In the genomic region with DNA sequence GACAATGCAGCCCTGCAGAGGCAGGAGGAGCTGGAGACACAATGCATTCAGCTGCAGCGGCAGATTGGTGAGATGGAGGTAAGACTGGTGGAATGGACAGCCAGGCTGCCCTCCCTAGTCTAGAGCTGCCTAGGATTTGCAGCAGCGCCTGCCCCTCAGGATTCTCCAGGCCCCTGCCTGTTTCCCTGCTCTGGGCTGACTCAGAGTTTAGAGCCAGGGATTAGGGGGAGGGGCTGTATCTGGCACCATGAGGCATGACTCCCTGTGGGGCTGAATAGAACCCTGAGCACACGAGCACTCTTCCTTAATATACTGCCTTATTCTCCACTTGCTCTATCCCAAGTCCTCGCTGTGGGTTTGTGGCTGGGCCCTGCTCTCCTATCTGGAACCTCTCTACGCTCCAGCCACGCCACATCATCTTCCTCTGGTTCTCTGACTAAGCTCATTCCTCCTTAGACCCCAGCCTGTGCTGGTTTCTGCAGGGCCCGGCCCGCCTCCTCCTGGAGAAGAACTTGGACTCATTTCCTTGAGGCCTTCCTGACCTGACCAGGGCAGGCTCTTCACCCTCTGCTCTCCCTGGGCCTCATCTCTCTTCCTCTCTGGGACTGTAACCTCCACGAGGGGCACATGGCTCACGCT, we compare ENCODE assay signal across 13 mouse cellular contexts. TPM values are rescaled to one million over a fixed set of nuclear protein-coding genes. Genes with fewer than 3 reads are reported as not detected.
DNase-seq lines count a peak whose midpoint lies in the region; ATAC-seq and TF ChIP-seq lines count a peak whose summit lies in the region.
"Had no signal": no experiment of that assay in that cellular context is flagged by ENCODE, and none has a peak within 500 bp of the region (broad histone marks: within the 10 kb centered on the region; RNA-seq: fewer than 3 reads in every experiment).

No protein-coding gene starts in this region.

- CTCF ChIA-PET in Patski (lab: Charles Lee) = interaction anchor here (1.0 to 1.6 kb wide), 3 partner anchors 10 to 22 kb away, joined by 3 read pairs; no protein-coding TSS in a partner anchor

- H3K9me3 ChIP-seq in liver, embryonic 12.5 days (replicated peaks) = no peaks in the 10 kb centered on the region
- H3K9me3 ChIP-seq in liver, postnatal 0 days (ENCODE audit: low read length) = no peaks in the 10 kb centered on the region
- H3K9me3 ChIP-seq in limb, embryonic 10.5 days (replicated peaks) = no peaks in the 10 kb centered on the region
- H3K9me3 ChIP-seq: hindbrain, embryonic 15.5 days had no signal

- in situ Hi-C loops in Patski (cut with MboI; ENCODE audit: low pct_unique_long_range_greater_than_20kb) = no loop called here

- no peak overlapping the region; the same call in 1 of the 2 replicates for H3K9ac ChIP-seq in liver, embryonic 12.5 days
- H3K9ac ChIP-seq in liver, postnatal 0 days (replicated peaks) = no peak overlapping the region
- H3K9ac ChIP-seq: hindbrain, embryonic 15.5 days had no signal

- WGBS in liver, embryonic 12.5 days (ENCODE audit: insufficient replicate concordance) = 50% methylated on average over 10 of the region's 10 CpGs
- WGBS in liver, postnatal 0 days (ENCODE audit: insufficient replicate concordance) = 56% methylated on average over 10 of the region's 10 CpGs
- 61% methylated on average over 10 of the region's 10 CpGs for WGBS in limb, embryonic 10.5 days

- H3K27me3 ChIP-seq in liver, embryonic 12.5 days (replicated peaks) = no peaks in the 10 kb centered on the region
- no peaks in the 10 kb centered on the region for H3K27me3 ChIP-seq in liver, postnatal 0 days (ENCODE audit: insufficient read depth, low read length)
- H3K27me3 ChIP-seq in Patski = no peaks in the 10 kb centered on the region
- no peaks in the 10 kb centered on the region for H3K27me3 ChIP-seq in limb, embryonic 10.5 days (ENCODE audit: low read depth, poor library complexity, severe bottlenecking)
- H3K27me3 ChIP-seq: hindbrain, embryonic 15.5 days had no signal

- POLR2A ChIA-PET in Patski (lab: Charles Lee) = no interaction called here

- no peak overlapping the region for H3K4me2 ChIP-seq in liver, embryonic 12.5 days
- H3K4me2 ChIP-seq in liver, postnatal 0 days (ENCODE audit: low read depth, low read length) = no peak overlapping the region
- H3K4me2 ChIP-seq: hindbrain, embryonic 15.5 days had no signal

- peaks cover 78% of the 10 kb centered on the region for H3K4me1 ChIP-seq in liver, embryonic 12.5 days
- peaks cover 41% of the 10 kb centered on the region for H3K4me1 ChIP-seq in liver, postnatal 0 days (ENCODE audit: insufficient read depth)
- peaks cover 39% of the 10 kb centered on the region for H3K4me1 ChIP-seq in limb, embryonic 10.5 days
- H3K4me1 ChIP-seq: hindbrain, embryonic 15.5 days had no signal

- DNase-seq in liver, postnatal 0 days = no peak
- no peak for DNase-seq in Patski (ENCODE audit: low read depth, low spot score)
- DNase-seq in limb, embryonic 10.5 days (ENCODE audit: low spot score) = no peak
- peak; percentile 17 for DNase-seq in thymus, postnatal 25 days
- no peak for DNase-seq in layer of hippocampus, adult 11-12 months (ENCODE audit: low spot score)
- no peak for DNase-seq in left cerebral cortex, adult 18-20 months (ENCODE audit: low spot score in 2 of 2)
- DNase-seq: heart, adult 2 months; left cerebral cortex, postnatal 4 days had no signal

- peak overlapping the region; percentile 65 for H3K27ac ChIP-seq in liver, embryonic 12.5 days
- no peak overlapping the region for H3K27ac ChIP-seq in liver, postnatal 0 days (ENCODE audit: low read depth)
- peak overlapping the region; percentile 61 for H3K27ac ChIP-seq in limb, embryonic 10.5 days
- H3K27ac ChIP-seq: heart, adult 2 months; hindbrain, embryonic 15.5 days; macrophage had no signal

- TF ChIP-seq CTCF in liver, postnatal 0 days (IDR thresholded peaks at IDR 0.05; ENCODE audit: low read depth) = no peak
- TF ChIP-seq CTCF in Patski (IDR thresholded peaks at IDR 0.05) = no peak

- no peaks in the 10 kb centered on the region for H3K36me3 ChIP-seq in liver, embryonic 12.5 days
- no peaks in the 10 kb centered on the region for H3K36me3 ChIP-seq in liver, postnatal 0 days (replicated peaks; ENCODE audit: insufficient read depth, low read length)
- no peaks in the 10 kb centered on the region for H3K36me3 ChIP-seq in limb, embryonic 10.5 days
- H3K36me3 ChIP-seq: hindbrain, embryonic 15.5 days had no signal

- ATAC-seq in liver, embryonic 12.5 days = no peak
- ATAC-seq in liver, postnatal 0 days = no peak
- ATAC-seq in Patski = peak; percentile 24

- no peak overlapping the region for H3K4me3 ChIP-seq in liver, embryonic 12.5 days
- H3K4me3 ChIP-seq in liver, postnatal 0 days (ENCODE audit: low read depth, low read length) = no peak overlapping the region
- no peak overlapping the region for H3K4me3 ChIP-seq in limb, embryonic 10.5 days
- H3K4me3 ChIP-seq: erythroblast, embryonic 14.5 days; heart, adult 2 months; hindbrain, embryonic 15.5 days had no signal

- TF ChIP-seq EP300 in liver, postnatal 0 days (IDR thresholded peaks at IDR 0.05; ENCODE audit: low read depth) = no peak

RNA-seq across cellular contexts. Expression of gene Ubxn11, which starts 11.1 kb away (rescaled TPM):
- polyA plus RNA-seq in liver, embryonic 12.5 days (2016; fragmentation: Nextera tagmentation; extraction: Ambion mirVana) = 3.4 and 3.7 TPM in 2 replicates
- polyA plus RNA-seq in liver, postnatal 0 days (2015; fragmentation: Nextera tagmentation; extraction: Ambion mirVana) = 0.88 and 0.99 TPM in 2 replicates
- polyA plus RNA-seq in Patski (2021) = 10.0 TPM
- polyA plus RNA-seq in limb, embryonic 10.5 days (2016; fragmentation: Nextera tagmentation; extraction: Ambion mirVana) = 5.1 and 6.5 TPM in 2 replicates
- 10 to 100 TPM; 31.7 to 38.4 TPM for total RNA-seq in left cerebral cortex, adult 18-20 months (2021)

RNA-seq across cellular contexts. Expression of gene Sh3bgrl3, which starts 15.1 kb away (rescaled TPM):
- 187 and 205 TPM in 2 replicates for polyA plus RNA-seq in liver, embryonic 12.5 days (2016; fragmentation: Nextera tagmentation; extraction: Ambion mirVana)
- 198 and 215 TPM in 2 replicates for polyA plus RNA-seq in liver, postnatal 0 days (2015; fragmentation: Nextera tagmentation; extraction: Ambion mirVana)
- polyA plus RNA-seq in Patski (2021) = 207 TPM
- polyA plus RNA-seq in limb, embryonic 10.5 days (2016; fragmentation: Nextera tagmentation; extraction: Ambion mirVana) = 280 and 308 TPM in 2 replicates
- total RNA-seq in left cerebral cortex, adult 18-20 months (2021) = 100 to 1,000 TPM; 200 to 222 TPM

RNA-seq across cellular contexts. Expression of gene Cd52, which starts 18.6 kb away (rescaled TPM):
- 18.5 and 21.5 TPM in 2 replicates for polyA plus RNA-seq in liver, embryonic 12.5 days (2016; fragmentation: Nextera tagmentation; extraction: Ambion mirVana)
- 114 and 125 TPM in 2 replicates for polyA plus RNA-seq in liver, postnatal 0 days (2015; fragmentation: Nextera tagmentation; extraction: Ambion mirVana)
- not detected for polyA plus RNA-seq in Patski (2021)
- 2.4 and 3.9 TPM in 2 replicates for polyA plus RNA-seq in limb, embryonic 10.5 days (2016; fragmentation: Nextera tagmentation; extraction: Ambion mirVana)
- total RNA-seq in left cerebral cortex, adult 18-20 months (2021) = 1 to 10 TPM; 2.7 to 4.1 TPM

RNA-seq across cellular contexts. Expression of gene Crybg2, which starts 52.9 kb away (rescaled TPM):
- 0.71 and 0.82 TPM in 2 replicates for polyA plus RNA-seq in liver, embryonic 12.5 days (2016; fragmentation: Nextera tagmentation; extraction: Ambion mirVana)
- polyA plus RNA-seq in liver, postnatal 0 days (2015; fragmentation: Nextera tagmentation; extraction: Ambion mirVana) = 0.69 and 1.4 TPM in 2 replicates
- 0.18 TPM for polyA plus RNA-seq in Patski (2021)
- polyA plus RNA-seq in limb, embryonic 10.5 days (2016; fragmentation: Nextera tagmentation; extraction: Ambion mirVana) = 3.5 and 4.4 TPM in 2 replicates
- 1 to 10 TPM; 4.4 to 5.7 TPM for total RNA-seq in left cerebral cortex, adult 18-20 months (2021)
- total RNA-seq: heart, adult 2 months had no signal
- polyA plus RNA-seq: erythroblast, embryonic 14.5 days; macrophage had no signal

RNA-seq across cellular contexts. Expression of gene Zfp683, which starts 59.8 kb away (rescaled TPM):
- not detected in 2 replicates for polyA plus RNA-seq in liver, embryonic 12.5 days (2016; fragmentation: Nextera tagmentation; extraction: Ambion mirVana)
- not detected in 2 replicates for polyA plus RNA-seq in liver, postnatal 0 days (2015; fragmentation: Nextera tagmentation; extraction: Ambion mirVana)
- polyA plus RNA-seq in Patski (2021) = not detected
- polyA plus RNA-seq in limb, embryonic 10.5 days (2016; fragmentation: Nextera tagmentation; extraction: Ambion mirVana) = not detected in 2 replicates
- total RNA-seq in left cerebral cortex, adult 18-20 months (2021) = not detected
- total RNA-seq: heart, adult 2 months; left cerebral cortex, postnatal 4 days had no signal
- polyA plus RNA-seq: erythroblast, embryonic 14.5 days; heart, adult 2 months; hindbrain, embryonic 15.5 days; macrophage; stomach, embryonic 14.5 days had no signal
